Mouse (Mus musculus): ENCODE data around the gene Rhcg.

The Rhcg gene

DNA sequence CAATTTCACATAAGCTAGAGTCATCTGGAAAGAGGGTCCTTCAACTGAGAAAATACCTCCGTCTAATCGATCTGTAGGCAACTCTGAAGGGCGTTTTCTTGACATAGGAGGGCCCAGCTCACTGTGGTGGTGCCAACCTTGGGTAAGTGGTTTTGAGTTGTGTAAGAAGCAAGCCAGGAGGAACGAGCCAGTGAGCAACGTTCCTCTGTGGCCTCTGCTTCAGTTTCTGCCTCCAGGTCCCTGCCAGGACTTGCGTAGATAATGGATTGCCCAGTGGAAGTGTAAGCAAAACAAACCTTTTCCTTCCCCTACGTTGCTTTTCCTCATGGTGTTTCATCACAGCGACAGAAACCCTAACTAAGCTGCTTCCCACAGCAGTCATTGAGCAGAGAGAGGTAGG is 15.5 kb downstream of the Rhcg start:
- DNase-seq (ENCODE audit: low spot score in 2 of 2) = no peak

DNA sequence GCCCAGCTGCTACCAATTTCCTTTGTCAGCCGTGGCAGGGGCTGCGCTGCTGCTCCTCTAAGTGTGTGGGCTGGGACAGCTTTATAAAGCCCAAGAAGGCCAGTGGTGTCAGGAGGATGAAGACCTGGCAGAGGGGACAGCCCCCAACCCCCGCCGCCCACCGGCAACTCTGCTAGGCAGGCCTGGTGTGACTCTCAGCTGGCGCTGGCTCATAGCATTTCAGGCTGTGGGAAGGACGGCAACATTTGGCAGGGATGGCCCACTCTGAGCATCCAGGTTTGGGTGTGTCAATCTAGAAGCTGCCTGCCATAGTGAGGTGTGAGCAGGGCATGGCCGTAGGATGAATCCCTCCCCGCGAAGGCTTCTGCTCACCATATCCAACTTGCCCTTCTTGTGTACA is 17.3 kb downstream of the Rhcg start:
- DNase-seq (ENCODE audit: low spot score in 2 of 2) = no peak

DNA sequence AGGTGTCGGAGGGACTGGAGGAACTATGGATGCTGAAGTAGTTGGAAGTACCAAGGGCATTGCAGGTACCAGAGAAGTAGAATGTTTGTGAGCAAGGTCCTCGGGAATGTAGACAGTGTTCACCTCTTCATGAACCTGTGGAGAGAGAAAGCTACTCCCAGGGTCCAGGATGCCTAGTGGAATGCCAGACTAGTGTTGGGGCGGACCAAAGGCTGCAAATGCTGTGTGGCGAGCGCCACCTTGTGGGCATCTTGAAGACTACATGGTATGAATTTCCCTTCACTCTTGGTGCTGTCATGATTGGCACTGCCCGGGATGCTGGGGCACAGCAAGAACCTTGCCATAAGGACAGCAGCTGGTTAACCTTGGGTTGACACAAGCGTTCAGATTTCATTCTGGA is 22.6 kb downstream of the Rhcg start:
- DNase-seq (ENCODE audit: low spot score in 2 of 2) = peak in 1 of 2 experiments; percentile 33

DNA sequence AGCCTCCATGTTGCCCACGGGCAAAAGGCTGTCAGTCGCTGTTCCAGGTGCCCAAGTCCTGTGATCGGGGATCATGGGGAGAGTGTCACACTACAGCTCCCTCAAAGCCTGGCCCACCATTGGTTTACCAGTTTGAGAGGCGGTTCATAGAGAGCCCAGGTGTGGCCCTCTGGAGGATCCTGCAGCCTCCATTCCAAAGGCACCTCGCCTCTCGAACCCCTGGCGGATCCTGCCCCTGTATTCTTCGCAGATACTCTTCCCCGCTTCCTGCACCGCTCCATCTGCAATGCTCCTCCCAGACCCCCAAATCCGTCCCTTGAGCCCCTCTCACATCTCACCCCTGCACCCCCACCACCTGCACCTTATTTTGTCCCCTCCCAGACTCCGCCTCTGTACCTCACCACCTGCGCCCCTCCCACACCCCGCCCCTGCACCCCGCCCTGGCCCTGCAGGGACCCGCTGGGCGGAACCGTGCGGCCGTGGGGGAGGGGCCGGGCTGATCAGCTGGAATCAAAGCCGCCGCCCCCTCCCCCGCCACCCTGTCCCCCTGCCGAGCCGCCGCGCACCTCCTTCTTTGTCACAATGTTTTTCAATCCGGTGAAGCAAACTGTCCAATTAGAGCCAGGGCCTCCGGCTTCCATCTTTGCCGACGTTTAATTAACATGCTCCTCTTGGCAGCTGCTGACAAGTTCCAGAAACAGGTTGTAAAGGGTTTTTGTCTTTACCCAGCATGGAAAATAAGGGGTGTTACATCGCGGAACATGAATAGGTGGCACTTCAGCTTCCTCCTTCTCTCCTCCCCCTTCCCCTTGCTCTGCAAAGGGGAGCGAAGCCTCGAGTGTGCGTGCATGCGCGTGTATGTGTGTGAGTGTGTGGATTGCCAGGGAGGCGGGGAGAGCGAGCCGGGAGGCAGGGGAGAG is 25.4 kb downstream of the Rhcg start:
- DNase-seq (ENCODE audit: low spot score in 2 of 2) = no peak

DNA sequence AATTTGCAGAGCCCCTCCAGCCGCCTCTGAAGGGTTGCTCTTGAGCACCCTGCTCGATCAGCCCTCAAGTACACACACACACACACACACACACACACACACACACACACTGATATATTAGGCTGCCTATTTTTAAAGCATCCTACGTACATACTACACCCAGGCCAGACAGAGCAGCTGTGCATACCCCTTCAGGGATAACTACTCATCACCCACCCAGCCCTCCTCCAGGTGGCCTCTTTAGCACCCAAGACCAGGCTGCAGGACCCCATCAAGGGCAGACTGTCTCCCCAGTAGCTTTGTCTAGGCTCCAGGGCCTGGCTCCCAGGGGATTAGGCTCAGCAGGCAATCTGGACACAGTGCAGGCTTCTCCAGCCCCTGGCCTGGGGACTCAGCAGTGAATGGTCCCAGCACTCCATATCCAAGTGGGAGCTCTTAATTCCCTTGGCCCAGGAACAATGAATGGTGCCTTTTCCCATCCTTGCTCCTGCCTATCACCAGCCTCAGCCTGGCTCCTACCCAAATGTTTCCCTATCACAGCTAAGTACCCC is 26.8 kb downstream of the Rhcg start:
- DNase-seq (ENCODE audit: low spot score in 2 of 2) = no peak

DNA sequence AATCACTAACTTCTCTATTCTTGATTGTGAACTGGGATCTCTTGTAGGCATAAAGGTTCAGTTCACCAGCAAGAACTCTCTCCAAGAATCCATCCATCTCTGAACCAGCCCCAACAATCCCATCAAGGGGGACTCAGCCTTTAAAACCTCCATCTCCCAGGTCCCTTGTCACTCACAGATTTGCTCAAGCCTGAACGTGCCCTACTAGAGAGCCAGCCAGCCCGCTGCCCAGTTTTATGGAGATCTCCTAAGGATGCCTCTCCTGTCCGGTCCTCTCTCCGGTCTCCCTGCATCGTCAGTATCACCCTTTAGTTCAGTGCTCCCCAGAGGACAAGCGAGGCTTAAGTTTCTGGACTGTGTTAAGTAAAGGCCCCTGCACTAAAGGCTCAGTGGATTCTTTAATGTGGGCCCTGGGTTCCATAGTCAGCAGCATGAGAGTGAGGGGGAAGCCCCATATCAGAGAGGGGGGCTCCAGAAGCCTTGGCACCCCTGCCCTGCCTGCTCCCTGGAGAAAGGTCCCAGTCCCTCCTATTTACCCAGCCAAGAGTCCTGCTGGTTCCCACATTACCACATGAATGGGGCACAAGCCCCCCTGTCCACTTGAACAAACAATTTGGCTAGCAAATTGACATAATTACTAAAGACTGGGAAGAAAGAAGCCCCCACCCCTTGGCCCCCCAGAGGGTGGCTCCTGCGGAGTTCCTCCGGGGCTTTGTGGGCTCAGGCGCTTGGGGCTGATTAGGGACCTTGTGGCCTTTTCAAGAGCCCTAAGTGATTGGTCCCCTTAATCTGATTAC is 27.5 kb downstream of the Rhcg start:
- DNase-seq (ENCODE audit: low spot score in 2 of 2) = no peak

DNA sequence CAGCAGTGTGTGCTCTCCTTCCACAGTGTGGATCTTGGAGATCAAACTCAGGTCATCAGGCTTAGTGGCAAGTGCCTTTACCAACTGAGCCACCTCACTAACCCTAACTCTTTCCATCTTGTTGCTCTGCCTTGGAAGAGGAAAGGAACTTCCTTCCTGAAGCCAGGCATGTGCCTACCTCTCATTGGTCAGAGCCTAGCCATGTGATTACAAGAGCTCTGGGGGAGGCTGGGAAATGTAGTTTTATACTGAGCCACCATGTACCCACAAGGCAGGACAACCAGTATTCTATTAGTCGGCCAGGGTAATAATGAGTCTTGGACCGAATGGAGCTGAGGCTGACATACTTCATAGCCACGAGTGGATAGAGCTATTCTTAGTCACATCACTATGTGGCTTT is 29.2 kb downstream of the Rhcg start:
- DNase-seq (ENCODE audit: low spot score in 2 of 2) = no peak

DNA sequence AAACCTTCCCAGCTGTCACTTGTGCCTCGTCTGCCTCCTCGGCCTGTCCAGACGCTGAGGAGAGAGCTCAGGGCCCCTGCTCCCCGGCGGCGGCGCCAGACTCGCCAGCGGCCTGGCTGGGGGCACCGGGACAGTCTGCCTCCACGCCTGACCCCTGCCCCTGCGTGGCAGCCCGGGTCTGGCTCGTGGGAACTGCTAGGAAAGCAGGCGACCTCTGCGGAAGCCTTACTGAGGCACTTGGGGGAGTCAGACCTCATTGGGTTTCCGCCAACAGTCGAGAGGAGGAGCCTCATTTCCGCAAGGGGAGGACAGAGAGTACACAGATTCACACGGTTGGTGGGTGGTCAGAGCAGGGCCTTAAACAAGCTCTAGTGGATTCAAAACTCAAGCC is 38.6 kb downstream of the Rhcg start:
- no peak for DNase-seq (ENCODE audit: low spot score in 2 of 2)

DNA sequence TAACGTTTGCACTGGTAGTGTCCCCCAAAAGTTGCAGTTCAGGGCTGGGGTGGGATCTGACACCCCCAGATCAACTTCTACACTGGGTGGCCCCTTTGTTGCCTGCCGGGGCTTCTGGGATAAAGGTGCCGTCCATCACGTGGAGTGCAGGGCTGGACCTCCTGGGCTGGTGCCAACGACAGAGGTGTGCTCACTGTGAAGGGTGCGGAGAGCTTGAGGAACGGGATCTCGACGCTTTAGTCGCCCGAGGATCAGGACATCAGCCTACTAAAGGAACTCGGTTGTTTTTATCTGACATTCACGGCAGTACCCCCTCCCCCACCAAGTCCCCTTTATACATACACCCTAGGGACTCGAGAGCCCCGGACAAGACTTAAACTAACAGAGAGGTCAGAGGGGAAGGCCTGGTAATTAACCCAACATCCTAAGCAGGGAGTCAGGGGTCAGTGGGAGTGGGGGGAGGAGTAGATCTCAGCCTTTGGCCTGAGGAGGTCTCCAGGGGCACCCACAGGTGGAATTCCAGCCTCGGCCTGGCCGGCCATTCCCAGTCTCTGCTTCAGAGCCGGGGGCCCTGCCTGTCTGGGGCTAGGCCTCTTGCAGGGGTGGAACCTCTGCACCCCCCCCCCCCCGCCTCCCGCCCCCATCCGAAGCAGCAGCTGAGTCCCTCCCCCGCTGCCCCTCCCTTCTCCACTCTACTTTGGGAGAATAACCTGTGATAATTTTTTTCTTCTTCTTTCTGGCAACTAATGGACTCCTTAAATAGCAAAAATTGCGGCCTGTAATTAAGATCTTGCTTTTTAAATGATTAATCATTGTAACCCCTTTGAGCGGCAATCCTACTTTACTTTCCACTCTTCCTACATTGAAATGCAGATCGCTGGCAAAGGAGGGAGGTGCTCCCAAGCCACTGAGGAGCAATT is 39.3 kb downstream of the Rhcg start:
- DNase-seq (ENCODE audit: low spot score in 2 of 2) = no peak

DNA sequence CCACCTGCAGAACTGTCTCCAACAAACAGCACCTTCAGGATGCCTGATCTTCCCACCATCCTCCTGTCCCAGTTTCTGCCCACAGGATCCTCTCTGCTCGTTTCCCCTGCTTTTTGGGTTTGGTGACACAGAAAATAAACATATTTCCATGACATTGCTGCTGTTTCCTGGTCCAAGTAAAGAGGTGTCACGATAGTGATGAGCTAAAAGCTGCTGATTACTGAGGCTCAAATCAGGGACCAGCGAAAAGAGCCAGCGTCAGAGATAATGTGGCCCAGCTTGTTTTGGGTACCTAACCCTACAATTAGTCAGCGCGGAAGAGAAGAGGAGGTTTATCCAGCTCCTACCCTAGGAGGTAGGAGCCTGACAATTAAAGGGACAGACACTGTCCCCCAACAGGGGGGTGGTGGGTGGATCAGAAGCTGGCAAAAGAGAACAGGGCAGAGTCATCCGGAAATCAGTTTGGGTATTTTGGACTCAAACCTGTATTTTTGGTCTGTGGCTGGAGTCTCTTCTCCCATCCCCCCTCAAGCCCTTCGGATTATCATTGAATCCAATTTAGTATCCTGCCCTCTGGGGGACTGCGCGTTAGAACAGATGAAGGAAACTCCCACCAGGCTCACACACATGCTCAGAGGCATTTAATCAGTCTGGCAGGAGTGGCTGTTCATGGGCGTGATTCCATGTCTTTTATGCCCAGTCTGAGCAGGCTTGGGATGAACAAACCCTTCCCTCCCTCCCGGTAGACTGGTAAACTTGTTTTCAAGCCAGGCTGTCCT is 40.2 kb downstream of the Rhcg start:
- DNase-seq (ENCODE audit: low spot score in 2 of 2) = no peak

DNA sequence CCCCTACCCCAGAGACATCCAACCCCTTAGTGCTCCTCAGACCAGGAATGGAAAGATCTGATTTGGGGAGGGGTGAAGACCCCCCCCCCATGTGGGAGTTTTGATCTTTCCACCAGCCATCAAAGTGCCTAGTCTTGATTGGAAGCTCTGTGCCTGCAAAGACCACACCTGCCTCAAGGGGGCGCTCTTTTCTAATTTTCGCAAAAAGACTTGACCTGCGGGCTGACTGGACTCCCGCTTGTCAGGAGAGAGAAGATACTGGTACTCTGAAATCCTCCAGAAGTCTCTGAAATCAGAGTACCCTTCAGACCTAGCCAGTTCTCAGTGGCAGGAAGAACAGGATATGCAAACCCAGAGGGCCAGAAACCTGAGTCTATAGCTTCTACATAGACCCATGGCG is 40.8 kb downstream of the Rhcg start:
- DNase-seq (ENCODE audit: low spot score in 2 of 2) = no peak

DNA sequence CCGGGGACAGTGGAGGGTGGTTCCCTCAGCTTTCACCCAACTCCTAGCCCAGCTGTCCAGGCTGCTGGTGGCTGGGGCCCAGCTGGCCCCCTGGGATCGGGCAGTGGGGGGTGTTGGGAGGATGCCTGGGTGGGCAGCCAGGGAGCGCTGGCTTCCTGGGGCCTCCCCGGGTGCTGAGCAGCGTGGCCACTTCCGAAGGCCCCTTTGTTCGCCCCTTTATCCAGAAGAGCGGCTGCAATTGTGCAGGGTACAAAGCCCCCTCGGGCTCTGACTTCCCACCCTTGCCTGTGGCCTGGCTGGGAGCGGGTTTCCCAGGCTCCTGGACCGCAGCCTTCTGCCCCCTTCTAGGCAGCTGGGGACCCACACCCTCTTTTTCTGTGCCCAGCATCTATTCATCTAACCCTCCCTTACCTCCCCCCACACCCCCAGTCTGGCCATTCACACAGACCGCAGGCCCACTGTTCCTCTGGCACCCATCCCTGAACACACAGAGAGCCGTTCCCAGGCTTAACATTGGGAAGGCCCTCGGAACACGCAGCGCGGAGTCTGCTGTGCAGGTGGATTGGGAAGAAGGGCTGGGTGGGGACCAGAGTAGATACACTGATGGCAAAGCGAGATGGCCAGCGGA is 45.2 kb downstream of the Rhcg start:
- no peak for DNase-seq (ENCODE audit: low spot score in 2 of 2)

DNA sequence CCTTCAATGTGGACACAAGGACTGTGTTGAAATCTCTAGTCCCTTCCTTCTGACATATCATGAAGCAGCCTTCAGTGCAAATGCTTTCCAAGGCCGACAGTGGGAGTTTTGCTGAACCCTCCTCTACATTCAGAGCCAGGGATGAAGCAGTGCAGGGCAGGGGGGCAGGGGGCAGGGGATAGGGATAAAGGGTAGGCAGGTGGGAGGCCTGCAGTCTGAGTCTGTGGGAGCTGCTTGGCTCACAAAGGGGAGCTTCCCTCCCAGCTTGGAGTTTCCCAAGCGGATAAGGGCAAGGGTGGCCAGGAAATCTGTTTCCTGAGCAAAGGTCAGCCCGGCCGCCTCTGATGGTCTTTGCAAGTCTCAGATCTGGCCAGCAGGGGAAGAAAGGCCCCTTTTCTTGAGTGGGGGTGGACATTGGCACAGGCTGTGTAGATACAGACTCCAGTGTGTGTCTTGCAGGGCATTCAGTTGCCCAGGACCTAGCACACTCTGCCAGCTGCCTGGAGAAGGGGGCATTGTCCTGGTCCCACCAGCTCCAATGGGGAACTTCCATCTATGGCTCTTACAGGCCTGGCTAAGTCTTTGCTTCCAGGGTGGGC is 48.4 kb downstream of the Rhcg start:
- no peak for DNase-seq (ENCODE audit: low spot score in 2 of 2)

DNA sequence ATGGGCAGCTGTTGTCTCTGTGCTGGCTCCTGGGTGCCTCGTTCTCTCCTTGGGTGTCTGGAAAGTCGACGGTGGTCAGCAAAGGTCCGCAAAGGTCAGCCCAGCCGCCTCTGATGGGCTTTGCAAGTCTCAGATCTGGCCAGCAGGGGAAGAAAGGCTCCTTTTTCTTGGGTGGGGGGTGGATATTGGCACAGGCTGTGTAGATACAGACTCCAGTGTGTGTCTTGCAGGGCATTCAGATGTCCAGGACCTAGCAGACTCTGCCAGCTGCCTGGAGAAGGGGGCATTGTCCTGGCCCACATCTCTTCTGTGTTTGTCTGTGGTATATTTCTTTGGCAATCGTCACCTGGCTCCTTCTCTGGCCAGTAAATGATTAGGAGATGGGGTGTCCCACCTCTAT is 49.2 kb downstream of the Rhcg start:
- no peak for DNase-seq (ENCODE audit: low spot score in 2 of 2)

DNA sequence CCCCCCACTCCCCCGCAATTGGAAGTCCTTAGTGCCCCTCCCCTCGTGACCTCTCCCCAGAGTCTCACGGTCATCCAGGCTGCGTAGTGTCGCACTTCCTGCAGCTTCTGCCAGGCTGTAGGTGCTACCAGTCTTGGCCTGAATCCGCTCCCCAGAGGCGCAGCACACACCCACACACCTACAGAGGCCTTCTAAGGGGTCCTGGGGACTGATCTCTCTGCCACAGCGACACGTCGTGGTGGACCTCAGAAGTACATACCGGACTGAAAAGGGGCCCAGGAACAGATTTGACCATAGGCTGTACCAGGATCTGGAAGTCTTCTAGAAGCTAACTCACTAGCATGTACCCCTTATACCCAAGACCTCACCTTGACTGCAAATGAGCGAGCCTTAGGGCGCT is 53.8 kb downstream of the Rhcg start:
- no peak for DNase-seq (ENCODE audit: low spot score in 2 of 2)

DNA sequence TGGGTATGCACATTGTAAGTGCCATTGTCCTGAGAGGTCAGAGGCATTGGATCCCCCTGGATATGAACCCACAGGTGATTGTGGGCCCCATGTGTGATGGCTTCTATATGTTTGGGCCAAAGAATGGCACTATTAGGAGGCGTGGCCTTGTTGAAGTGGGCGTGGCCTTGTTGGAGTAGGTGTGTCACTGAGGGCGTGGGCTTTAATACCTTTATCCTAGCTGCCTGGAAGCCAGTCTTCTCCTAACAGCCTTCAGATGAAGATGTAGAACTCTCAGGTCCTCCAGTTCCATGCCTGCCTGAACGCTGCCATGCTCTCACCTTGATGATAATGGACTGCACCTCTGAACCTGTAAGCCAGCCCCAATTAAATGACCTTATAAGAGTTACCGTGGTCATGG is 55.1 kb downstream of the Rhcg start:
- no peak for DNase-seq (ENCODE audit: low spot score in 2 of 2)

DNA sequence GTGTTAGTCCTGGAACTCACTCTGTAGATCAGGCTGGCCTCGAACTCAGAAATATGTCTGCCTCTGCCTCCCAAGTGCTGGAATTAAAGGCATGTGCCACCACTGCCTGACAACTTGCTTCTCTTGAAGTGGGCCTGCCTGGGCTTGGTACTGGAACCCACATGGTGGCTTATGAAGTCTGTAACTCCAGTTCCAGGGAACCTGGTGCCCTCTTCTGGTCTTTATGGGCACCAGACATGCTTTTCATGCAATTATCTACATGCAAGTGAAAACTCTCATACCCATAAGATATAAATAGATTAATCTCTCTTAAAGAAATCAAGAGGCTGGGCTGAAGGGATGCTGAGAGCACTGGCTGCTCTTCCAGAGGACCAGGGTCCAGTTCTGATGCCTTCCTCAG is 58.8 kb downstream of the Rhcg start:
- no peak for DNase-seq (ENCODE audit: low spot score in 2 of 2)

DNA sequence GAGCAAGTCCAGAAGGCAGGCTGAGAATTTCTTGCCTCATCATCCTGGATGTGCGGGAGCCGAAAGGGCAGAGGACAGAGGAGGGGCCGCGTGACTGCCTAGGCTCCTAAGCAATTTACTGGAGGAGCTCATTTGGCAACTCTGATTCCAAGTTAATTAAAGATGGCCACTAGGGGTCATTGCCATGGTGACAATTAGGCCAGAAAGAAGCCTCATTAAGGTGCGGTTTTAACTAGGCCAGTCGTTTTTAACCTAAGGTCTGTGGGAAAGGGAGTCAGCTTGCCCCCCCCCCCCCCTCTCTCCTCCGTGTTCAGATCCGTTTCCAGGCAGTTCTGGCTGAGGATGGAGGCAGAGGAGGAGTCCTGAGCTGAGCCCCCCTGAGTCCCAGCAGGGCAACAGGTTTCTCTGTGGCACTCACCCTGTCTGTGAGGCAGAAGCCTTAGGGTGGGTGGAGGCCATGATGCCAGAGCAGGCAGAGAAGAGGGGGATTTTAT is 59.7 kb downstream of the Rhcg start:
- no peak for DNase-seq (ENCODE audit: low spot score in 2 of 2)

DNA sequence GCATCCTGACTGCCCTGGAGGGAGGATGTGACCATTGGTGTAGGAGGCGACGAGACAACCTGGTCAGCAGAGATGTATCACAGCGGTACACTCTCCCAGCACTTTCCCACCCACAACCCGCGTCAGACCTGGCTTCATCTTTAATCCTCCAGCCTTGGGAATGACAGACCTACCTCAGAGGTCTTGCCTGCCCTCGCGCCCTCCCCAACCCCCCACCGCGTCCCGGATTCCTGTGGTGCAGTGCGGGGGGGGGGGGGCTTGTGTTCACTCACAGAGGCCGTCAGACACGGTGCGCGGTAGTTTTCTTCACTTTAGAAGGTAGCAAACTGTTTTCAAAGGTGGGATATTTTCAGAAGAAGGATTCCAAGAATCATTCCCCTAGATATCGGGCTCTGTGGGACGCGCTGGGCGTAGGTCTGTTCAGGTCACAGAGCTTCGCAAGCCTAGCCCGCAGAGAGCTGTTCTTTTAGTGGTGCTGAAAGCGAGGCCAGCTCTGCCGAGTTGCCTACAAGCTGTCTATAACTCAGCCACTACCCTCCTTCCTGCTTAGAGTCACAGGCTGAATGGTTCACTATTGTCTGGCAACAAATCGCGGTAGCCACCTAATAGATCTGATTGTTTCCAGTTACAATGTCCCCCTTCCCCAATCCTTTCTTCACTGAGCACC is 62.0 kb downstream of the Rhcg start:
- no peak for DNase-seq (ENCODE audit: low spot score in 2 of 2)
